Mouse (Mus musculus): ENCODE results near the gene Uox. TPM values are rescaled to one million over a fixed set of nuclear protein-coding genes. Genes with fewer than 3 reads are reported as not detected.
A peak's percentile ranks its signal among the peaks of the same experiment; 100 is the strongest.

The Uox gene
- polyA plus RNA-seq (2016; fragmentation: Nextera tagmentation; extraction: Ambion mirVana) = not detected in 2 replicates

- DNase-seq (ENCODE audit: low spot score) = no peak
These were observed at the start of gene Uox for GRCm38 (mm10) chr3:146570148-146570782. Uox (plus strand) TSS chr3:146570426.

GRCm38 (mm10) chr3:146520798-146521651 lies 49.2 kb upstream of the Uox start, which contains the start of gene Rpf1:
Rpf1 (minus strand) TSS chr3:146521429.
- peaks cover 7% of the 10 kb centered on the region for H3K4me1 ChIP-seq
- WGBS = under 1% methylated on average over 71 of the region's 82 CpGs
- peak; percentile 90 for DNase-seq (ENCODE audit: low spot score)
- H3K27ac ChIP-seq = peak within 1 kb of the TSS; percentile 98
- H3K36me3 ChIP-seq = peaks cover 30% of the 10 kb centered on the region
- H3K27me3 ChIP-seq (ENCODE audit: low read depth, poor library complexity, severe bottlenecking) = no peaks in the 10 kb centered on the region
- no peaks in the 10 kb centered on the region for H3K9me3 ChIP-seq (replicated peaks)
- peak within 1 kb of the TSS; percentile 86 for H3K4me3 ChIP-seq

More at GRCm38 (mm10) chr3:146570148-146570782, at the start of gene Uox:
- H3K36me3 ChIP-seq = no peaks in the 10 kb centered on the region
- H3K9me3 ChIP-seq (replicated peaks) = no peaks in the 10 kb centered on the region
- WGBS = 86% methylated on average over 10 of the region's 10 CpGs
- no peak within 1 kb of the TSS for H3K4me3 ChIP-seq
- no peaks in the 10 kb centered on the region for H3K27me3 ChIP-seq (ENCODE audit: low read depth, poor library complexity, severe bottlenecking)
- H3K27ac ChIP-seq = no peak within 1 kb of the TSS
- peaks cover 6% of the 10 kb centered on the region; the same call in 1 of the 2 replicates for H3K4me1 ChIP-seq

DNA sequence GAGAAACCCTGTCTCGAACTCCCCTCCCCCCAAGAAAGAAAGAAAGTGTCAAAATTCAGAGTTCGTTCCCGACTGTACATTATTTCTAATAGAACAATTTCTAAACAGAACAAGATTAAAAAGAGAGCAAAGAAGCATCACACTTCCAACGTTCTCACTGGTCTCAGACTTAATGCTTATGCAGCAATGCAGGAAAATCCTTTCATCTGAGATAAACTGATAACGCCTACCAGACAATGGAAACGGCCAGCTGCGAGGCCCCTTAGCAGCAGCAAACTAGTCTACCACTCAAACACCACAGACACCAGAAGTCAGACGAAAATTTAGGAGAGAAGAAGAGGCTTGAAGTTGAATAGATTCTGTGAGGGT lies 48.6 kb upstream of the Uox start:
- H3K9me3 ChIP-seq (replicated peaks) = no peaks in the 10 kb centered on the region
- H3K4me1 ChIP-seq = peaks cover 7% of the 10 kb centered on the region
- peak overlapping the region; percentile 86 for H3K4me3 ChIP-seq
- WGBS = 16% methylated on average over 8 of the region's 8 CpGs
- no peaks in the 10 kb centered on the region for H3K27me3 ChIP-seq (ENCODE audit: low read depth, poor library complexity, severe bottlenecking)
- peak overlapping the region; percentile 98 for H3K27ac ChIP-seq
- no peak for DNase-seq (ENCODE audit: low spot score)
- peaks cover 24% of the 10 kb centered on the region for H3K36me3 ChIP-seq

GRCm38 (mm10) chr3:146528335-146528734 lies 41.9 kb upstream of the Uox start:
- Histone ChIP-seq H3K4me1 (no peaks in the 10 kb centered on the region), H3K36me3 (no peaks in the 10 kb centered on the region), H3K9me3 (replicated peaks) (no peaks in the 10 kb centered on the region), H3K4me3 (no peak overlapping the region), H3K27ac (no peak overlapping the region), H3K27me3 (ENCODE audit: low read depth, poor library complexity, severe bottlenecking) (no peaks in the 10 kb centered on the region)
- no peak for DNase-seq (ENCODE audit: low spot score)
- WGBS = 52% methylated on average over 2 of the region's 2 CpGs

- Histone ChIP-seq H3K4me1 (no peaks in the 10 kb centered on the region), H3K9me3 (replicated peaks) (no peaks in the 10 kb centered on the region), H3K27ac (no peak overlapping the region), H3K27me3 (ENCODE audit: low read depth, poor library complexity, severe bottlenecking) (no peaks in the 10 kb centered on the region), H3K36me3 (no peaks in the 10 kb centered on the region), H3K4me3 (no peak overlapping the region)
- DNase-seq (ENCODE audit: low spot score) = no peak
- WGBS = 66% methylated on average over 6 of the region's 6 CpGs
These were observed 35.2 kb upstream of the Uox start for GRCm38 (mm10) chr3:146534986-146535385.

DNA sequence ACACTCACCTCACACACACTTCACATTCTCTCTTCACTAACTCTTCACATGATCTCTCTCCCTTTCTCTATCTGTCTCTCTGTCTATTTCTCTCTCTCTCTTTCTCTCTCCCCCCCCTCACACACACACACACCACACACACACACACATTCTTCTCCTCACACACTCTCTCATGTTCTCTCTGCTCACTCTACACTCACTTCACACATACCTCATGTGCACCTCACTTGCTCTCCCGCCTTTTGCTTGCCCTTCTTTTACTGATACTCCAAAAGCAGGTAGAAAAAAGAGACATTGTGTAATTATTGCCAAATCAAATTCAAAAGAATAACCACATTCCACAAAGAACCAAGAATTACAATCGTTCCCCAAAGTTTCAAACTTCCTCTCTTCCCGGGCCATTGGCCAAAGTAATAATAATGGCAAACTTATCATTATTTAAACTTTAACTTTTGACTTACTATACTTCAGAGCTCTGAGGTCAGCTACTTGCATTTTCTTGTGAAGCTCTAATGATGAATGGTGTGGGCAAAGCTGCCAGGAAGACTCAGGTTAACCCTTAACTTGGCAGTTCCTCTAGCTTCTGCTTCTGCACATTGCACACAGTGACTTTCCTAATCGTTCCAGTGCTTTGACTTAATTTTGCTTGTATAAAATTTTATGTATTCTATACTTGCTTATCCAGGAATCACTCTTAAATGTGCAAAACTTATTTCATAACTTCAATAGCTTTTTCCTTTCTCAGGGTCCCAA lies 29.5 kb upstream of the Uox start:
- Histone ChIP-seq H3K36me3 (no peaks in the 10 kb centered on the region), H3K9me3 (replicated peaks) (no peaks in the 10 kb centered on the region), H3K4me3 (no peak overlapping the region), H3K4me1 (peaks cover 4% of the 10 kb centered on the region; the same call in 1 of the 2 replicates), H3K27ac (no peak overlapping the region), H3K27me3 (ENCODE audit: low read depth, poor library complexity, severe bottlenecking) (no peaks in the 10 kb centered on the region)
- no peak for DNase-seq (ENCODE audit: low spot score)
- WGBS = 86% methylated on average over 4 of the region's 4 CpGs

DNA sequence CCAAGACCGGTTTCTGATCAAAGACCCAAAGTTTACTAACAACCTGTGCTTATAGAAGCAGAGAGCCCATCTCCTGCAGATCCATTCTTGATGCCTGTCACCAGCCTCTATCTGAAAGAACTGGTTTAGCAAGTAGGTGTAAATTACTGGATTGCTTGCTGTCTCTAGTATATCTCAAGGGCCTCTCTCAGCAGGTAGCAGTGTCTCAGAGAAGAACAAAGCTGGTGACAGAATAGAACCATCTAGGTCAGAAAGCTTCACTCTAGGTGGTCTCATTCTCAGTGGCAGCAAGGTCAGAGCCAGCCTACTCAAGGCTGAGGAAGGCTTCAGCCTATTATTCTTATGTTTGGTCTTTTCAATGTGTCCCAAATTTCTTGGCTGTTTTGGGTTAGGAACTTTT lies 26.6 kb upstream of the Uox start:
- WGBS = 21% methylated on average over 1 of the region's 1 CpGs
- no peak for DNase-seq (ENCODE audit: low spot score)
- Histone ChIP-seq H3K27me3 (ENCODE audit: low read depth, poor library complexity, severe bottlenecking) (no peaks in the 10 kb centered on the region), H3K4me3 (no peak overlapping the region), H3K27ac (no peak overlapping the region), H3K4me1 (peaks cover 4% of the 10 kb centered on the region; the same call in 1 of the 2 replicates), H3K9me3 (replicated peaks) (no peaks in the 10 kb centered on the region), H3K36me3 (no peaks in the 10 kb centered on the region)

DNA sequence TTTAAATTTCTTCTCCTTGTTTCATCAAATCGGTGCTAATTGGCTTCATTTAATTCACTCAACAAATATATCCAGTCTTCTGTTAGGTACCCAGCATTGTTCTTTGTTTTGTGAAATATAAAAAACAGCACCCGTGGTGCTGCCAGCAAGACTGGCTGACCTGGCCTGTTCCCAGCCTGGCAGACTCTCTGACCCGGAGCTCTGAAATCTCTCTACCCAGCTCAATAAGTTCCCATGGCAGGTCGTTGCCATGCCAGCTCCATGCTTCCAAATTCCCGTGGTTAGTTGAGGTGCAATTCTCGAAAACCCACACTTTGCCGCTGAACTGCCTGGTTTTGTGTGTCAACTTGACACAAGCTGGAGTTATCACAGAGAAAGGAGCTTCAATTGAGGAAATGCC lies 15.4 kb upstream of the Uox start:
- Histone ChIP-seq H3K36me3 (no peaks in the 10 kb centered on the region), H3K4me3 (no peak overlapping the region), H3K27me3 (ENCODE audit: low read depth, poor library complexity, severe bottlenecking) (no peaks in the 10 kb centered on the region), H3K9me3 (replicated peaks) (no peaks in the 10 kb centered on the region), H3K4me1 (no peaks in the 10 kb centered on the region), H3K27ac (no peak overlapping the region)
- whole genome bisulfite sequencing = 88% methylated on average over 7 of the region's 7 CpGs
- DNase-seq (ENCODE audit: low spot score) = no peak

DNA sequence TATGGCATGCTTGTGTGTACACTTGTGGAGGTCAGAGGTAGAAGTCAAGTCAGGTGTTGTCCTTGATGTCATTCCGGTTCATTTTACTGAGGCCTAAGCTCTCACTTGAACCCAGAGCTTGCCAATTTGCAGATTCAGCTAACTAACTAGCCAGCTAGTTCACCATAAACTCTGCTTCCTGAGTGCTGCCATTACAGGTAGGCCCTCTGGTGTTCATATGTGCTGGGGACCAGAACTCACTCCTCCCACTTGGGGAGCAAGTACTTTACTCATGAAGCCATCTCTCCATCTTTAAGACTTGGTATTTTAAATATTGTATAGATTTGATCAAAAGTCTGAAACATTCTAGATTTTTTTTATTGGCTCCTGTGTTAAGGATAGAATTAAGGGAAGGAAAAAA lies 13.7 kb upstream of the Uox start:
- H3K27me3 ChIP-seq (ENCODE audit: low read depth, poor library complexity, severe bottlenecking) = no peaks in the 10 kb centered on the region
- no peak for DNase-seq (ENCODE audit: low spot score)

GRCm38 (mm10) chr3:146557507-146557906 lies 12.7 kb upstream of the Uox start:
- Histone ChIP-seq H3K4me1 (no peaks in the 10 kb centered on the region), H3K27me3 (ENCODE audit: low read depth, poor library complexity, severe bottlenecking) (no peaks in the 10 kb centered on the region), H3K9me3 (replicated peaks) (no peaks in the 10 kb centered on the region), H3K36me3 (no peaks in the 10 kb centered on the region), H3K27ac (no peak overlapping the region), H3K4me3 (no peak overlapping the region)
- no peak for DNase-seq (ENCODE audit: low spot score)
- 92% methylated on average over 6 of the region's 6 CpGs for WGBS

More for the DNA sequence above, 13.7 kb upstream of the Uox start:
- H3K36me3 ChIP-seq = no peaks in the 10 kb centered on the region
- 78% methylated on average over 1 of the region's 1 CpGs for WGBS
- no peak overlapping the region for H3K27ac ChIP-seq
- no peaks in the 10 kb centered on the region for H3K4me1 ChIP-seq
- no peaks in the 10 kb centered on the region for H3K9me3 ChIP-seq (replicated peaks)
- H3K4me3 ChIP-seq = no peak overlapping the region

DNA sequence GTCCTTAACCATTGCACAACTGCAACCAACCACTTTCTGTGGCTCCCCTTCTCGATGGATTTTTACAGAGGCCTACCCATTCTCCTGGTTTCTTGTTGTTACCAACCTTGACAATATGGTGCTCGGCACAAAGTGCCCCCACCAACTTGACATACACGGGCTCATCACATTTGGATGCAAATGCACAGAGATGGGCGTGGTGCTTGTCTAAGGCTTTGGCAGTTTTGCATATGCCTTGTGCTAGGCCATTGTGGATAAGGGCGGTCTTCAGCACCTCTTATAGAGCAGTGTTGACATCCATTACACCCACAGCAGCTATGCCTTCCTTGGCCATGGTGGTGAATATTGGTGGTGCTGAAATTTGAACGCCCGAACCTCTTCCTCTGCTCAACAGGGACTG lies 7.3 kb upstream of the Uox start:
- Histone ChIP-seq H3K9me3 (replicated peaks) (no peaks in the 10 kb centered on the region), H3K4me1 (peaks cover 6% of the 10 kb centered on the region; the same call in 1 of the 2 replicates), H3K27me3 (ENCODE audit: low read depth, poor library complexity, severe bottlenecking) (no peaks in the 10 kb centered on the region), H3K36me3 (no peaks in the 10 kb centered on the region), H3K4me3 (no peak overlapping the region), H3K27ac (no peak overlapping the region)
- WGBS = 92% methylated on average over 7 of the region's 7 CpGs
- no peak for DNase-seq (ENCODE audit: low spot score)

GRCm38 (mm10) chr3:146564268-146565064 lies 5.8 kb upstream of the Uox start:
- Histone ChIP-seq H3K27ac (no peak overlapping the region), H3K9me3 (replicated peaks) (no peaks in the 10 kb centered on the region), H3K4me3 (no peak overlapping the region), H3K36me3 (no peaks in the 10 kb centered on the region), H3K4me1 (peaks cover 6% of the 10 kb centered on the region; the same call in 1 of the 2 replicates), H3K27me3 (ENCODE audit: low read depth, poor library complexity, severe bottlenecking) (no peaks in the 10 kb centered on the region)
- DNase-seq (ENCODE audit: low spot score) = peak; percentile 87
- 45% methylated on average over 14 of the region's 14 CpGs for WGBS

All from limb, embryonic 10.5 days (tissue).